Mouse (Mus musculus): ENCODE measurements at regions not wholly inside any gene's neighbourhood (a gene's known extent, or its start where the extent isn't known, plus 50 kb on each side); places are given as distances from the start of the nearest gene placed in this dataset.

DNA sequence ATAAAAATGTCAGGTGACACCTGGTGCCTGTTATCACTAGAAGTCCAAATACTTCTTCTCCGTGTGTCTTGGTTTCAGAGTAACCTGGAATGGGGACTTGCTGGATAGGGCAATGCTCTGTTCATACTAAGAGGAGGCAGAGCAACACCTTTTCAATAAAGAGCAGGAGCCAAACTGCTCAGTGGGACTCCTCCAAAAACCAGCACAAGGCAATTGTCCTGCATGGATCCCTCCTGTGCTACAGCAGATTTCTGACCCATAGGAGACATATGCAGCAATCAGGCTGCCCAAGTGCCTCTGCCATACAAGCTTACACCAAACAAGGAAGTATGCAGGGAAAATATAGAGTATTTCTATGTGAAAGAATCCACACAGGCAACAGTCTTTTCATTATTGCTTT is 1178.7 kb downstream of the Ntrk3 start:
- TF ChIP-seq CTCF (IDR thresholded peaks at IDR 0.05; ENCODE audit: extremely low read depth, insufficient read depth, low read length) (no peak), POLR2A (IDR thresholded peaks at IDR 0.05; ENCODE audit: extremely low read depth, insufficient read depth, low read length) (no peak)
